Mouse (Mus musculus): ENCODE data around the gene Olfr1438-ps1.
"Not testable (repeated sequence)": the region's sequence is repeated elsewhere in the genome, so short reads cannot be mapped to it uniquely, and the experiment has no call there.

The Olfr1438-ps1 gene

GRCm38 (mm10) chr19:12335810-12336209 lies at the start of gene Olfr1438-ps1:
TSS of gene Olfr1438-ps1 (minus strand) at chr19:12335910.
- no peak for DNase-seq (ENCODE audit: low read depth, low spot score)

DNA sequence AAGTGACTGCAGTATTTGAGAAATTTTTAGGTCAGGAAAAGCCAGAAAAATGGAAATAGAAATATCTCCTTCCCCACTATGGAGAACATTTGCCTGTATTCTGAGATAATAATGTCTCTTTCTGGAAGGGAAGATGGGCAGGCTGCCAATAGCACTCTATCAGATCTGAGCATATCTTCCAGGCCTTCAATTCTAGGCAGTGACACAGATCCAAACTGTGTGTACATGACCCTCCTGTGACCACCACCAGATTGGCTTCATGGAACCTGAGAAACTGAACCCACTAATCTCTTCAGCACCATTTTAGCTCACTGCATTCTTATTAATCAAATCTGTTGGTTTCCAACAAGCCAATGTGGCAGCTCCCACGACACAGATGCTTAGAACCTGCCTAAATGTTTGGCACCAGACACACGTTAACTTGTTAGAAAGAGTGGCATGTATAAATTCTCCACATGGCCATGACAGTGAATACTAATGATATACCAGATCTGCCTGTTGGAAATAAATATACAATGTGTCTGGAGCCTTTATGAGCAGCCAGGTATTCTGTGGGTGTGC lies 38.8 kb upstream of the Olfr1438-ps1 start:
- DNase-seq (ENCODE audit: low read depth, low spot score), result no peak

- no peak for DNase-seq (ENCODE audit: low read depth, low spot score)
Observed at GRCm38 (mm10) chr19:12373004-12373403, 37.3 kb upstream of the Olfr1438-ps1 start.

- no peak for DNase-seq (ENCODE audit: low read depth, low spot score)
Observed at GRCm38 (mm10) chr19:12325001-12325400, 10.7 kb downstream of the Olfr1438-ps1 start, which contains the start of gene Olfr1437. TSS of gene Olfr1437 (minus strand) at chr19:12325101.

- not testable (repeated sequence) for DNase-seq (ENCODE audit: low read depth, low spot score)
Observed at GRCm38 (mm10) chr19:12299030-12299429, 36.7 kb downstream of the Olfr1438-ps1 start, which contains the start of gene Olfr1436. TSS of gene Olfr1436 (minus strand) at chr19:12299130.

DNA sequence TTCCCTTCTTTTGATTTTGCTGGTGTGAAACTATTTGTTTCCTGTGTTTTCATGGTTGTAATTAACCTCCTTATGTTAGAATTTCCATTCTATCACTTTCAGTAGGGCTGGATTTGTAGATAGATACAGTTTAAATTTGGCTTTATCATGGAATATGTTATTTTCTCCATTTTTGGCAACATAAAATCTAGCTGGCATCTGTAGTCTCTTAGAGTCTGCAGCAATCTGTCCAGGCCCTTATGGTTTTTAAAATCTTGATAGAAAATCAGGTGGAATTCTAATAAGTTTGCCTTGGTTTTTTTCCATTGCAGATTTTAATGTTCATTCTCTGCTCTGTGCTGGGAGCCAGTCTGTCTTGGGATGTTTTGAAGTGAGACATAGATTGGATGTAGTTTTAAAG lies 42.7 kb downstream of the Olfr1438-ps1 start:
- DNase-seq (ENCODE audit: low read depth, low spot score), result no peak

DNA sequence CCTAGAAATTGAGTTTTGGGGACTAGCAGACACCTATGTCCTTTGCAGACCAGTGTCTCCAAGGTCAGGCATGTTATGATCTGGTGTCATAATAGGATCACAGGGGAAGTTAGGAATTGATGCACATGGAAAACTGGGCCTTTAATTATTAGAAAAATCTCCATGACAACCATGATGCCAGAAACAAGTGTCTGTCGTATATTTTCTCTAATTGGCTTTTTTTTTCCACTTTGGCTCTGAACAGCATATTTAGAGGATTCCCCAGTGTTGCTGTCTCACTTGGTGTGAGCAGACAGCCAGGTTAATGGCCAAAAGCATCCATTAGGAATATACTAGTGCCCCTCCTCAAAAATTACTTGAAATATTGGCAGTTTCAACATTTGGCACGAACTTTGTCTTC lies 56.2 kb downstream of the Olfr1438-ps1 start, which contains the start of gene Olfr1434:
Olfr1434 (plus strand) TSS at position 301 of the 400 bp plus-strand sequence.
- no peak for DNase-seq (ENCODE audit: low read depth, low spot score)
